Mouse (Mus musculus) liver, embryonic 14.5 days (tissue): ENCODE data around the gene Sgpl1. TPM values are rescaled to one million over a fixed set of nuclear protein-coding genes. Genes with fewer than 3 reads are reported as not detected.
A peak's percentile ranks its signal among the peaks of the same experiment; 100 is the strongest.

Source experiments
- ATAC-seq: fragments of 200-750 bp; cut with Nextera tagmentation; 2 replicates; pipeline ENCODE4 v1.8.0; 2017; ENCODE audit warnings: moderate number of reproducible peaks, mild to moderate bottlenecking, moderate library complexity; ENCODE audit not compliant: insufficient read depth
- DNase-seq, 3 experiments: peaks; one replicate each; pipeline ENCODE4 v3.0.0-alpha.2; 2012 to 2013; ENCODE audit warnings: low read depth in 3 of 3, low spot score in 3 of 3
- H3K27ac ChIP-seq: fragments of 300-500 bp; sonication (generic); 2 replicates; pipeline ENCODE4 v1.5.1; 2014; ENCODE audit warnings: moderate library complexity, mild to moderate bottlenecking, control low read depth, inconsistent platforms
- H3K27me3 ChIP-seq: fragments of 300-500 bp; sonication (generic); 2 replicates; pipeline ENCODE4 v1.6.1; 2014; ENCODE audit warnings: mild to moderate bottlenecking, low read length, moderate library complexity; ENCODE audit not compliant: control insufficient read depth, insufficient read depth
- H3K36me3 ChIP-seq: fragments of 300-500 bp; sonication (generic); replicated peaks from 2 replicates; pipeline ENCODE4 v1.6.1; 2014; ENCODE audit warnings: low read depth; ENCODE audit not compliant: control insufficient read depth, insufficient read depth
- H3K4me1 ChIP-seq, 2 experiments: fragments of 200-500 bp in 1 of 2; fragments of 300-500 bp in 1 of 2; sonication (generic) in 1 of 2; replicated peaks; 2 replicates each; pipeline ENCODE4 v1.6.1; 2012 to 2014; ENCODE audit warnings: antibody characterized with exemption in 1 of 2, inconsistent platforms in 1 of 2, low read length in 1 of 2; ENCODE audit not compliant: control insufficient read depth in 2 of 2, insufficient read depth in 2 of 2
- H3K4me2 ChIP-seq: fragments of 300-500 bp; sonication (generic); 2 replicates; pipeline ENCODE4 v1.6.1; 2014; ENCODE audit warnings: low read depth, mild to moderate bottlenecking, control low read depth, moderate library complexity
- H3K4me3 ChIP-seq, 2 experiments: fragments of 200-500 bp in 1 of 2; fragments of 300-500 bp in 1 of 2; sonication (generic) in 1 of 2; 2 replicates each; pipeline ENCODE4 v1.5.1; 2012 to 2014; ENCODE audit warnings: low read depth in 2 of 2, low read length in 2 of 2, mild to moderate bottlenecking in 2 of 2, control low read depth in 1 of 2, inconsistent platforms in 1 of 2, moderate library complexity in 1 of 2; ENCODE audit not compliant: insufficient read depth in 1 of 2
- H3K9ac ChIP-seq: fragments of 300-500 bp; sonication (generic); replicated peaks from 2 replicates; pipeline ENCODE4 v1.6.1; 2014; ENCODE audit warnings: mild to moderate bottlenecking, control low read depth, moderate library complexity
- H3K9me3 ChIP-seq: fragments of 300-500 bp; sonication (generic); 2 replicates; pipeline ENCODE4 v1.6.1; 2016; ENCODE audit warnings: low read length, mixed read lengths; ENCODE audit not compliant: control insufficient read depth
- CTCF ChIP-seq: IDR thresholded peaks from 2 replicates; pipeline ENCODE4 v1.5.1; 2016; ENCODE audit warnings: antibody characterized with exemption, low read depth, control low read depth
- EP300 ChIP-seq: IDR thresholded peaks from 2 replicates; pipeline ENCODE4 v1.6.1; 2016; ENCODE audit warnings: antibody characterized with exemption, low read depth
- WGBS: fragments of 180-500 bp; shearing (Covaris S2); extraction: QIAGEN DNeasy Blood & Tissue Kit; methylation state at CpG from one replicate; pipeline ENCODE4 v1.1.7; 2014; ENCODE audit not compliant: insufficient replicate concordance; 5-methylcytosine and 5-hydroxymethylcytosine counted together
- polyA plus RNA-seq, 2 experiments: library from polyadenylated mRNA; depleted of rRNA in 1 of 2; stranded (reverse) in 1 of 2; unstranded in 1 of 2; fragments of >200 nt; fragmentation: Nextera tagmentation in 1 of 2; extraction: Ambion mirVana in 1 of 2; gene quantifications; 2 replicates each; pipeline versions ENCODE4 v1.2.1 to v1.2.3; 2012 to 2014

The Sgpl1 gene
- polyA plus RNA-seq, 2 experiments: 10.7 to 16.6 TPM

GRCm38 (mm10) chr10:61080227-61080930, 67.1 kb downstream of the Sgpl1 start:
- no peak for TF ChIP-seq CTCF
- no peak for TF ChIP-seq EP300
- H3K9me3 ChIP-seq: no peaks in the 10 kb centered on the region
- H3K27ac ChIP-seq: no peak overlapping the region
- DNase-seq (peak; percentile 64 to 69 (median 68)), ATAC-seq (peak; percentile 85)
- peaks cover 0 to 9% of the 10 kb centered on the region in 2 experiments; a peak in 2 of 4 replicates for H3K4me1 ChIP-seq
- 30% methylated on average over 14 of the region's 14 CpGs for WGBS
- peak overlapping the region; percentile 31 for H3K4me2 ChIP-seq
- no peak overlapping the region for H3K9ac ChIP-seq
- H3K27me3 ChIP-seq: no peaks in the 10 kb centered on the region
- H3K4me3 ChIP-seq: no peak overlapping the region; a peak in 1 of 4 replicates
- H3K36me3 ChIP-seq: no peaks in the 10 kb centered on the region

GRCm38 (mm10) chr10:61075607-61076006, 71.9 kb downstream of the Sgpl1 start:
- DNase-seq: no peak
- no peak for ATAC-seq
- no peak overlapping the region for H3K27ac ChIP-seq
- no peaks in the 10 kb centered on the region for H3K36me3 ChIP-seq
- no peaks in the 10 kb centered on the region for H3K27me3 ChIP-seq
- no peaks in the 10 kb centered on the region for H3K9me3 ChIP-seq
- H3K4me1 ChIP-seq: peaks cover 0 to 7% of the 10 kb centered on the region in 2 experiments; a peak in 2 of 4 replicates
- WGBS: 65% methylated on average over 3 of the region's 3 CpGs
- TF ChIP-seq EP300 (no peak), CTCF (no peak)
- H3K9ac ChIP-seq: no peak overlapping the region
- H3K4me2 ChIP-seq: no peak overlapping the region
- H3K4me3 ChIP-seq: no peak overlapping the region

GRCm38 (mm10) chr10:61074643-61075042, 72.9 kb downstream of the Sgpl1 start:
- Histone ChIP-seq H3K9me3 (no peaks in the 10 kb centered on the region), H3K4me2 (no peak overlapping the region), H3K4me3 (no peak overlapping the region), H3K4me1 (no peaks in the 10 kb centered on the region), H3K36me3 (no peaks in the 10 kb centered on the region), H3K27me3 (no peaks in the 10 kb centered on the region), H3K9ac (no peak overlapping the region), H3K27ac (no peak overlapping the region)
- WGBS: 12% methylated on average over 1 of the region's 1 CpGs
- DNase-seq: no peak
- TF ChIP-seq CTCF: no peak
- no peak for TF ChIP-seq EP300
- ATAC-seq: no peak

- DNase-seq: peak in 1 of 3 experiments; percentile 14
- no peak overlapping the region for H3K4me3 ChIP-seq
- ATAC-seq: no peak
- H3K9me3 ChIP-seq: no peaks in the 10 kb centered on the region
- H3K4me1 ChIP-seq: peaks cover 0 to 3% of the 10 kb centered on the region in 2 experiments; a peak in 1 of 4 replicates
- no peak overlapping the region for H3K27ac ChIP-seq
- no peak overlapping the region for H3K4me2 ChIP-seq
- TF ChIP-seq EP300 (no peak), CTCF (peak; percentile 93)
- no peaks in the 10 kb centered on the region for H3K27me3 ChIP-seq
- H3K9ac ChIP-seq: no peak overlapping the region
- WGBS: 10% methylated on average over 16 of the region's 16 CpGs
- H3K36me3 ChIP-seq: no peaks in the 10 kb centered on the region
These were observed 75.2 kb downstream of the Sgpl1 start for GRCm38 (mm10) chr10:61072324-61072723.

- ATAC-seq (no peak), DNase-seq (no peak)
- TF ChIP-seq CTCF (no peak), EP300 (no peak)
- H3K4me1 ChIP-seq: peaks cover 0 to 5% of the 10 kb centered on the region in 2 experiments; a peak in 1 of 4 replicates
- H3K27ac ChIP-seq: no peak overlapping the region
- H3K4me3 ChIP-seq: no peak overlapping the region
- WGBS: 22% methylated on average over 13 of the region's 13 CpGs
- no peak overlapping the region for H3K9ac ChIP-seq
- H3K9me3 ChIP-seq: no peaks in the 10 kb centered on the region
- H3K27me3 ChIP-seq: no peaks in the 10 kb centered on the region
- no peak overlapping the region for H3K4me2 ChIP-seq
- H3K36me3 ChIP-seq: no peaks in the 10 kb centered on the region
These were observed 78.3 kb downstream of the Sgpl1 start for GRCm38 (mm10) chr10:61069248-61069647.
